Mouse (Mus musculus) heart, postnatal 4 days (tissue): ENCODE results near the gene Spred3. TPM values are rescaled to one million over a fixed set of nuclear protein-coding genes. Genes with fewer than 3 reads are reported as not detected.

Experiments used
- DNase-seq: peaks from one replicate; pipeline ENCODE4 v3.0.0; 2021
- total RNA-seq, 2 experiments: library from RNA; stranded (reverse); gene quantifications; 2 replicates each; pipeline ENCODE4 v1.2.3; 2021

The Spred3 gene
- total RNA-seq, 2 experiments from 2014 or later = 2.2 to 2.5 TPM

GRCm38 (mm10) chr7:29126173-29126915 is 43.9 kb downstream of the Spred3 start:
- DNase-seq = peak; percentile 68

GRCm38 (mm10) chr7:29124970-29125369 is 45.2 kb downstream of the Spred3 start, which contains the start of gene Ryr1:
Ryr1 (minus strand) TSS chr7:29125179.
- DNase-seq = peak; percentile 28

GRCm38 (mm10) chr7:29123531-29124358 is 46.5 kb downstream of the Spred3 start:
- DNase-seq = no peak

- DNase-seq = no peak
These were observed 47.4 kb downstream of the Spred3 start for GRCm38 (mm10) chr7:29122821-29123220.

GRCm38 (mm10) chr7:29119526-29119925 is 50.7 kb downstream of the Spred3 start:
- no peak for DNase-seq

- DNase-seq = no peak
These were observed 51.9 kb downstream of the Spred3 start for GRCm38 (mm10) chr7:29118142-29118851.

GRCm38 (mm10) chr7:29108992-29109955 is 60.9 kb downstream of the Spred3 start:
- DNase-seq = peak; percentile 64

Other genes starting within 250 kb of the Spred3 start
- gene Actn4, start 208.1 kb downstream of the Spred3 start, total RNA-seq = 100 to 1,000 TPM; 224 to 231 TPM
- gene Eif3k, start 188.5 kb downstream of the Spred3 start, total RNA-seq = 100 to 1,000 TPM; 205 to 208 TPM
- 1 to 10 TPM; 1.6 to 2.0 TPM for gene Map4k1, start 188.4 kb downstream of the Spred3 start, total RNA-seq
- gene Ryr1, start 45.2 kb downstream of the Spred3 start, total RNA-seq = under 1 TPM; 0.10 to 0.88 TPM
- under 1 TPM; 0.79 to 0.86 TPM for gene Rasgrp4, start 35.6 kb downstream of the Spred3 start, total RNA-seq
- 10 to 100 TPM; 13.6 to 14.6 TPM for gene Fam98c, start 14.2 kb downstream of the Spred3 start, total RNA-seq
- under 1 TPM; 0.24 to 0.54 TPM for gene Ggn, start 201 bp downstream of the Spred3 start, total RNA-seq
- gene Psmd8, start 10.3 kb upstream of the Spred3 start, total RNA-seq = 100 to 1,000 TPM; 184 to 188 TPM
- under 1 TPM; 0.56 to 0.60 TPM for gene Catsperg1, start 43.6 kb upstream of the Spred3 start, total RNA-seq
- gene Kcnk6, start 62.1 kb upstream of the Spred3 start, total RNA-seq = 1 to 10 TPM; 5.3 to 5.7 TPM
- gene Yif1b, start 67.9 kb upstream of the Spred3 start, total RNA-seq = 10 to 100 TPM; 81.5 to 82.5 TPM
- gene 2200002D01Rik, start 78.1 kb upstream of the Spred3 start, total RNA-seq = 1 to 10 TPM; 4.4 to 8.1 TPM
- 10 to 100 TPM; 71.2 to 73.7 TPM for gene Spint2, start 111.5 kb upstream of the Spred3 start, total RNA-seq
- 10 to 100 TPM; 22.8 to 24.7 TPM for gene Ppp1r14a, start 118.9 kb upstream of the Spred3 start, total RNA-seq
- 1 to 10 TPM; 1.2 to 1.8 TPM for gene Dpf1, start 133.5 kb upstream of the Spred3 start, total RNA-seq